Mouse (Mus musculus): Measurements from ENCODE around the gene Map4k4. TPM values are rescaled to one million over a fixed set of nuclear protein-coding genes. Genes with fewer than 3 reads are reported as not detected.

Map4k4 gene
- polyA plus RNA-seq (2015; fragmentation: Nextera tagmentation; extraction: Ambion mirVana) = 29.5 and 32.7 TPM in 2 replicates

DNA sequence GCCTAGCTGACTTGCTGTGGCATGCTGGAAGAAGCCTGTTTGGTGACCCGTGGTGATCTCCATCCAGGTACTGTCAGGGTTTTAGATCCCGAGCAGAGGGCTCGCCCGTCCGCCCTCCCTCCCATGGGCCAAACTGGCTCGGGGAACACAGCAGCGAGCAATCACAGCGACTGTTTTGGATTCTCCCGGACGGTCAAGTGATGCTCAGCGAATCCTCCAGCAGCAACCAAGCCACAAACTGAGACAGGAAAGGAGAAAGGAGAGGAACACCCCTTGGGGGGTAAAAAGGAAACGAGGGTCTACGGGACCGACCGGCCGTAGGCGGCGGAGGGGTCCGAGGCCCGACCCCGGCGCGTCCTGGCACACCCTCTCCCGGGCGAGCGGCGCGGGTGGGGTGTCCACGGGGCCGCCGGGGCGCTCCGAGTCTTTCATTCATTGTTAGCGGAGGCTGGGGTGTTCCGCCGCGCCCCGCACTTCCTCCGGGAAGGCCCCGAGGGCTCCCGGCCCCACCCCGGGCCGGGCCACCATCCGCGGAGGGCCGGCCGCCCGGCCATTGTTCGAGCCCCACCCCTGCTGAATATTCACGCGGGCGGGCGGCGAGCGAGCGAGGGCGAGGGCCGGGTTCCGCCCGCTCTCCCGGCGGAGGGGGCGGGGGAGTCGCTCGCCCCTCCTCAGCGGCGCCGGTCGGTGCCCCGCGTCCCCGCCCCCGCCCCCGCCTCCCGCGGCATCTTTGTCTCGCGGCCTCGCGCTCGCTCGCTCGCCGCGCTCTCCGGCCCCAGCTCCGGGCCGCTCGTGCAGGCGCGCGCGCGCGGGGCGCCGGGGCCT lies at the start of gene Map4k4:
TSS of gene Map4k4 (plus strand) at position 733 of the 825 bp plus-strand sequence.
- Histone ChIP-seq H3K4me1 (peaks cover 29% of the 10 kb centered on the region), H3K4me3 (peak within 1 kb of the TSS; percentile 98), H3K27me3 (no peaks in the 10 kb centered on the region), H3K36me3 (no peaks in the 10 kb centered on the region), H3K9ac (peak within 1 kb of the TSS; percentile 97), H3K4me2 (peak within 1 kb of the TSS; percentile 55), H3K9me3 (no peaks in the 10 kb centered on the region), H3K27ac (peak within 1 kb of the TSS; percentile 97)
- WGBS = 1% methylated on average over 91 of the region's 97 CpGs
- ATAC-seq (ENCODE audit: insufficient number of reproducible peaks, low FRiP score, low TSS enrichment, low read depth) = peak; percentile 85

DNA sequence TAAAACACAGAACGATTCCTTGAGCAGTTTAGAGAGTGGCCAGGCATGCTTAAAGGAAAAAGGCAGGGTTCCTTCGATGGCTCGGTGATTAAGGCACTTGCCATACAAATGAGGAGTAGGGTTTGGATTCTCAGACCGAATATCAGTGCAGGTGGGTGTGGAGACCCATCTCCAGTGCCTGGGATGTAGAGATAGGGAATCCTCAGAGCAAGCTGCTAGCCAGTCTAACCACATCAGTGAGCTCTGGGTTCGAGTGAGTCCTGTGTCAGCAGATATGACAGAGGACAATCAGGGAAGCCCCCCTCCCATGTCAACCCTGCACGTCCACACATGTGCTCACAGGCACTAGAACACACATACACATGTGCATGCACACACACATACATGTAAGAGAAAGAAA lies 44.8 kb upstream of the Map4k4 start:
- no peak for ATAC-seq (ENCODE audit: insufficient number of reproducible peaks, low FRiP score, low TSS enrichment, low read depth)
- Histone ChIP-seq H3K9ac (no peak overlapping the region), H3K4me1 (peaks cover 5% of the 10 kb centered on the region; the same call in 1 of the 2 replicates), H3K9me3 (no peaks in the 10 kb centered on the region), H3K36me3 (no peaks in the 10 kb centered on the region), H3K4me3 (no peak overlapping the region), H3K27me3 (no peaks in the 10 kb centered on the region), H3K4me2 (no peak overlapping the region), H3K27ac (no peak overlapping the region)
- 84% methylated on average over 6 of the region's 6 CpGs for WGBS

DNA sequence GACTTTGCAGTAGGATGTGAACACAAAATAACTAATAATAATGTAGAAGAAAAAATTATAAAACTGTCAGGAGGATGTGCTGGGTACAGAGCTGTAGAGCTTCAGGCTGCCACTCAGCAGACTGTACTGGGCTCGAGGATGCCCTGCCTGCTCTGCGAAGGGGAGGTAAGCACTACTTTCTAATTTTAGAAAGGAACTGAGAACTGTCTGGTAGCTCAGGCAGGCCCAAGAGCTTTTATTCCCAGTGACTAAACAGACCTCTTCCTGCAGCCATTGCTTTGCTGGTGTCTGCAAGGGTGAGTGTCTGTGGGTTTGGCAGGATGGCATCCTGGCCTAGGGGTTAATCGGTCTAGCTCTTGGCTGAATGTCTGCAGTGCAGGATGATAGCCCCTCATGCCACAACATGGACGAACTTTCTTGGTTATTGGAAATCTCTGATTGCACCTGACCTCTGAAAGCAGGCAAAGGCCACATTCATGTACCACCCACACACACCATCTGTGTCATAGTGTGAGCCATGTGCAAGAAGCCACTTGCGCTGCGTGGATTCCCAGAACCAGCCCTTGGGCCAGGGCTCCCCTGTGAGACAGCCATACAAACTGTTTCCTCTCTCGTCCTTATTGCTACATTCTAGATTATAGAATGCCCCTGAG lies 43.8 kb upstream of the Map4k4 start:
- no peak overlapping the region for H3K4me3 ChIP-seq
- no peaks in the 10 kb centered on the region for H3K27me3 ChIP-seq
- no peak overlapping the region for H3K9ac ChIP-seq
- H3K9me3 ChIP-seq = no peaks in the 10 kb centered on the region
- 83% methylated on average over 7 of the region's 7 CpGs for WGBS
- no peak overlapping the region for H3K4me2 ChIP-seq
- no peak for ATAC-seq (ENCODE audit: insufficient number of reproducible peaks, low FRiP score, low TSS enrichment, low read depth)
- H3K36me3 ChIP-seq = no peaks in the 10 kb centered on the region
- peaks cover 5% of the 10 kb centered on the region; the same call in 1 of the 2 replicates for H3K4me1 ChIP-seq
- no peak overlapping the region for H3K27ac ChIP-seq

DNA sequence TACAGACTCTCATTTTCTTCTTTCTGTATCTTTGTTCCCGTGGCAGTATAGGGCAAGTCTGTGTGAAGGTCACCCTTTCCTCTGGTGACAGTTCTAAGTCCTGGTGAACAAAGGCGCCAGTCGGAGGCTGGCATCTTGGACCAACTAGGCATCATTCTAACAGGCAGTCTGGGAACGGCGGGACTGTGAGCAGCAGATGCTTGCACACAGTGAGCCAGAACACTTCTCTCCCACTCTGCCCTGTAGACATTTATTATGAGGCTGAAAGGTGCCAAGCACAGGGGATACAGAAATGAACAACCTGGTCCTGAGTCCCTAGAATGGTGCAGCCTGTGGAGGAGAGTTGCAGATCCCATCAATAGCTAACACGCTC lies 43.3 kb upstream of the Map4k4 start:
- Histone ChIP-seq H3K9me3 (no peaks in the 10 kb centered on the region), H3K9ac (no peak overlapping the region), H3K4me3 (no peak overlapping the region), H3K27me3 (no peaks in the 10 kb centered on the region), H3K4me2 (no peak overlapping the region), H3K36me3 (no peaks in the 10 kb centered on the region), H3K4me1 (peaks cover 5% of the 10 kb centered on the region; the same call in 1 of the 2 replicates), H3K27ac (no peak overlapping the region)
- 84% methylated on average over 6 of the region's 6 CpGs for WGBS
- no peak for ATAC-seq (ENCODE audit: insufficient number of reproducible peaks, low FRiP score, low TSS enrichment, low read depth)

DNA sequence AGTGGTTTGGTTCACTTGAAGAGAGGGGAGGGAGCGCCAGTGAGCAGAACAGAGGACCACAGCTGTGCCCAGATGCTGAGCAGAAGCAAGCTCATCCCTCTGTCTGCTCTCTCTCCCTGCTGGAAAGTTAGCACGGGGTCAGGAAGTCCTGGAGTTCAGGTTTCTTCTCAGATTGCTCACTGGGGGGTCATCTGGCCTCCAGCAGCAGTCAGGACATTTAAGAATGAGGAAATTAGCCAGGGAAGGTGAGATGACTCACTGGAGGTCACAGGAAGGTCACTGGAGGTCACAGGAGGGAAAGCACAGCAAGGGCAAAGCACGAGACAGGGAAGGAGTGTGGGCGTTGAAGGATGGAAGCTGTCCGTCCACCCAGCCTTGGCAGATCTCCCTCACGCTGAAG lies 41.5 kb upstream of the Map4k4 start:
- Histone ChIP-seq H3K27ac (no peak overlapping the region), H3K36me3 (no peaks in the 10 kb centered on the region), H3K27me3 (no peaks in the 10 kb centered on the region), H3K9ac (no peak overlapping the region), H3K9me3 (no peaks in the 10 kb centered on the region), H3K4me1 (peaks cover 5% of the 10 kb centered on the region; the same call in 1 of the 2 replicates), H3K4me2 (no peak overlapping the region), H3K4me3 (no peak overlapping the region)
- ATAC-seq (ENCODE audit: insufficient number of reproducible peaks, low FRiP score, low TSS enrichment, low read depth) = no peak
- WGBS = 21% methylated on average over 6 of the region's 6 CpGs

DNA sequence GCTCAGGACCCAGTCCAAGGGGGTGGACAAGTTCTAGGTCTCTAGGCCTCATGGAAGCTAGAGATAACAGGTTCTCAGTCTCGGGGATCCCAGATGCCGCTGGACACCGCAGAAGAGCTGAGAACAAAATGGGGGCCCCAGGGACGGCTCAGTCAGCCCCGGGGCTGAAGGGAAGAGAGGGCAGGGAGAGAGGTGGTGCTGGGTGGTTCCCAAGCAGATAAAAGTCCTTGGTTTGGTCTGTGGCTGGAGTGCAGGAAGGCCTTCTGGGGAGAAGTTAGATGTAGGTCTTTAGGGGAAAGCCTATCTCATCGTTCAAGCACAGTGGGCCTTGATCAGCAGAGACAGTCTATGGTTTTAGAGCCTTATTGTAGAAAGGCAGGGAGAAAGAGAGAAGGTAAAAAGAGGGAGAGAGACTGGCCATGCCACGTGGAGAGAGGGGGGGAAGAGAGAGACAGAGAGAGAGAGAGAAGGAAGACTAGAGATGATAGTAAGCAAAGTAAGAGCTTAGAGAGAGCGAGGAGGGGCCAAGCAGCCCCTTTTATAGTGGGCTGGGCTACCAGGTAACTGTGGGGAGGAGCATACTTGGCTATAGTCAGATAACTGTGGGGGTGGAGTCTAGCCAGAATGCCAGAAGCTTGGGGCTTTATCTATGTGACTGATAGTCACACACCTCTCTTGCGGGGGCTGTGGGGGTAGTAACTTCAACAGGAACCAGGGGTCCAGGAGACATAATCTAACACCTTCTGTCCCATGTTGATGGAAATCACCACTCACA lies 34.2 kb upstream of the Map4k4 start:
- Histone ChIP-seq H3K4me2 (no peak overlapping the region), H3K27me3 (no peaks in the 10 kb centered on the region), H3K9me3 (no peaks in the 10 kb centered on the region), H3K36me3 (no peaks in the 10 kb centered on the region), H3K4me1 (peaks cover 25% of the 10 kb centered on the region), H3K4me3 (no peak overlapping the region), H3K9ac (no peak overlapping the region), H3K27ac (no peak overlapping the region)
- 90% methylated on average over 9 of the region's 9 CpGs for WGBS
- ATAC-seq (ENCODE audit: insufficient number of reproducible peaks, low FRiP score, low TSS enrichment, low read depth) = no peak

DNA sequence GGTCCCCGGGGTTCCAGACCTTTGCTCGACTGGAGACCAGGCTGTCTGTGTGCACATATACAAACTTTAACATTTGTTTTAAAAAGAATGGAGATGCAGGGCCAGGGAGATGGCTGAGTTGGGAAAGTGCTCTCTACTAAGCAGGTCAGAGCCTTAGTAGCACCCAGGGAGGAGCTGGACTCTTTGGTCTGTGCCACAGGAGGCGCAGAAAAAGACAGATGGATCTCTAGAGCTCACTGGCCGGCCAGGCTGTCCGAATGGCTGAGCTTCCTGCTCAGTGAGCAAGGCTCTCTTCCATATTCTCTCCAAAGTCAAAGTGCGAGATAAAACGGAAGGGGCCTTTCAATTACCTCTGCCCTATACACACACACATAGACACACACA lies 33.6 kb upstream of the Map4k4 start:
- no peak overlapping the region for H3K4me3 ChIP-seq
- H3K36me3 ChIP-seq = no peaks in the 10 kb centered on the region
- H3K9ac ChIP-seq = no peak overlapping the region
- no peak overlapping the region for H3K27ac ChIP-seq
- no peak for ATAC-seq (ENCODE audit: insufficient number of reproducible peaks, low FRiP score, low TSS enrichment, low read depth)
- H3K4me1 ChIP-seq = peaks cover 25% of the 10 kb centered on the region
- H3K4me2 ChIP-seq = no peak overlapping the region
- H3K27me3 ChIP-seq = no peaks in the 10 kb centered on the region
- 66% methylated on average over 7 of the region's 7 CpGs for WGBS
- no peaks in the 10 kb centered on the region for H3K9me3 ChIP-seq

DNA sequence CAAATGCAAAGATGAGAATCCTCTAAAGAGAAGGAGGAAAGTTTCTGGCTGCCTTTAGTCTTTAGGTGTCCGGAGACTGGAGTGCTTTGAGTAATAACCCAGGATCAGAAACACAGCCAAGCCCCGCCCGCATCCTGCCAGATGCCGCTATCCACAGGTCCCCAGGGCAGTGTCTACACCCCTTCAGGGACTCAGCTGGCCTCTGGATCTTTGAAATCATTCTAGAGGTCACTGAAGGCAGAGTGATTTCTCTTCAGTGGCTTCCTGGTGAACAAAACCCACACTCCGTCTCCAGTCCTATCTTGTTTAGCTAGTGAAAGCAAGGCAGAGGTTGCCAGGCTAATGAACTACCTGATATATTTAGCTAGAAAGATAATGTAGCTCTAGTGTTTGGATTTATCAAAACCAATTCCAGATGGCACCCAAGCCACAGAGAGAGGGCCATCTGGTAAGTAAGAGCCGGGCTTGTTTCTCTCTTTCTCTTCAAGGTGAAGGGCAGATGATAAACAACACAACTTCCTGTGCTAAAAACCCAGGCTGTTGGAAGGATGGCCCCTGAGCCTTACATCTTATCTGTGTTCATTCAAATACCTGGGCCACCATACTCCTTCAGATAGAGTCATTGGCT lies 32.6 kb upstream of the Map4k4 start:
- Histone ChIP-seq H3K9me3 (no peaks in the 10 kb centered on the region), H3K4me1 (peaks cover 25% of the 10 kb centered on the region), H3K27ac (peak overlapping the region; percentile 67; the same call in 1 of the 2 replicates), H3K36me3 (no peaks in the 10 kb centered on the region), H3K27me3 (no peaks in the 10 kb centered on the region), H3K9ac (no peak overlapping the region), H3K4me2 (no peak overlapping the region), H3K4me3 (no peak overlapping the region)
- 19% methylated on average over 6 of the region's 6 CpGs for WGBS
- no peak for ATAC-seq (ENCODE audit: insufficient number of reproducible peaks, low FRiP score, low TSS enrichment, low read depth)

DNA sequence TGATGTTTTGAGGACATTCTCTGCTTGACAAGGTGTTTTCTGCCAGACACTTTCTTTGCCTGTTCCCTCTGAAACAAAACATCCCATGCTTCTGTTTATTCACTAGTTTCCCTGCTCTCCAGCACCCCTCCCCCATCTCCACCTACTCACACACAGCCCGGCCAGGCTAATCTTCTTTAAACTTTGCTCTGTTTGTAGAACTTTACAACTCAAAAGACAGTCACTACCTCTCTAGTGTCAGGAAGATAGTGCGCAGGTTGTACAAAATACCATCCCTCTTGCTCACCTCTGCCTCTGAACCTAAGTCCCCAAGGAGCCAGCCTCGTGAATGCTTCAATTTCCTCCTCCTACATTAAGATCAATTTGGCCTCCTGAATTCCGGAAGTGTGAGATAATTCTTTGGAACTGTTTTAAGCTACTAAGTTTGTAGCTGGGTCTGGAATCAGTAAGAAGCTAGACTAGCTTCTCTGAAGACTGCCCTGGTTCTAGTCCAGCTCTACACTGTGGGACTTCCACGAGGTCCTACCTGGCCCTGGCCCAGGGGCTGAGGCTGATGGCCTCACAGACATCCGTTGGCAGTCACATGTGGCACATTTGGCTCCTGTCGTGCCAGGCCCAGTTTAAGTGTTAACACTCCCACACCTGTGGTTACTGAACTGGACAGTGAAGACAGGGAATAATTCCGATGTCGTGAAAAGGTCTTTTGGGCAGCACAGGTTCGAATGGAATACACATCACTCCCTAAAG lies 31.7 kb upstream of the Map4k4 start:
- ATAC-seq (ENCODE audit: insufficient number of reproducible peaks, low FRiP score, low TSS enrichment, low read depth) = no peak
- Histone ChIP-seq H3K9me3 (no peaks in the 10 kb centered on the region), H3K4me3 (no peak overlapping the region), H3K36me3 (no peaks in the 10 kb centered on the region), H3K4me2 (no peak overlapping the region), H3K27ac (no peak overlapping the region), H3K27me3 (no peaks in the 10 kb centered on the region), H3K9ac (no peak overlapping the region), H3K4me1 (peaks cover 25% of the 10 kb centered on the region)
- 39% methylated on average over 10 of the region's 10 CpGs for WGBS

DNA sequence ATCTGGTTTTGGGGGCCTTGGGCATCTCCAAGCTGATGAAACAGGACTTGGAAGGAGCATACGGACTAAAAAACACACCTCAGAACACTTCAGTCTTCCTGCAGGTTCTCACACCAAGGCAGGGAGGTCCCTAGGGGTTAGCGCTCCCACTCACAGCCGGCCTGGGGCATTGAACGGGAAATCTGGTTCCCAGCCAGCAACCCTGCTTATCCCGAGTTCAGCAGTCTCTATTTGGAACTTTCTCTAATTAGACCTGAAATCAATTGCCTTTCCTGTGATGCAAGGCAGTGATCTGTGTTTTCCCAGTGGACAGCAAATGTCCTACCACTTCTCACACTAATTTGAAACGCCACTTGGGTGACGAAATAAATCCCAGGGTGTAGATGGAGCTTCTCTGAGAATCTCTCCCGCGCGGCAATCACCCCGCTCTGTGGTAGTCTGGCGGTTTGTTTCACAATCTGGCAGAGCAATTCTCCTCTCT lies 31.0 kb upstream of the Map4k4 start:
- Histone ChIP-seq H3K9ac (no peak overlapping the region), H3K4me1 (peaks cover 25% of the 10 kb centered on the region), H3K9me3 (no peaks in the 10 kb centered on the region), H3K36me3 (no peaks in the 10 kb centered on the region), H3K4me2 (no peak overlapping the region), H3K27me3 (no peaks in the 10 kb centered on the region), H3K27ac (no peak overlapping the region), H3K4me3 (no peak overlapping the region)
- WGBS = 46% methylated on average over 12 of the region's 12 CpGs
- no peak for ATAC-seq (ENCODE audit: insufficient number of reproducible peaks, low FRiP score, low TSS enrichment, low read depth)

DNA sequence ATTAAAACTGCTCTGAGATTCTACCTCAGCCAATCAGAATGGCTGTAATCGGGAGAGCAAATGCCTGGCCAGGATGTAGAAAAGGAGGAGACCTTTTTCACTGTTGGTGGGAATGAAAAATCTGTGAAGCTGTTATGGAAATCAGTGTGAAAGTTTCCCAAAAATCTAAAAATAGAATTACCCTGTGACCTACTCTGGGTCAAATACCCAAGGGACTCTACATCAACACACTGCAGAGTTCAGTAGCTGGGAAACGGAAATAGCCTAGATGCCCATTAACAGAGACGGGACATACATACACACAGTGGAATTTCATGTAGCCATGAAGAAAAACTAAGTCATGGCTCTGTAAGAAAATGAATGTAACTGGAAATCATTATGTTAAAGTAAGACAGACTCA lies 22.7 kb upstream of the Map4k4 start:
- no peak for ATAC-seq (ENCODE audit: insufficient number of reproducible peaks, low FRiP score, low TSS enrichment, low read depth)
- Histone ChIP-seq H3K4me3 (no peak overlapping the region), H3K27ac (no peak overlapping the region), H3K9ac (no peak overlapping the region), H3K4me1 (no peaks in the 10 kb centered on the region), H3K9me3 (no peaks in the 10 kb centered on the region), H3K4me2 (no peak overlapping the region), H3K36me3 (no peaks in the 10 kb centered on the region), H3K27me3 (no peaks in the 10 kb centered on the region)
- 57% methylated on average over 3 of the region's 3 CpGs for WGBS

Measured in limb, embryonic 15.5 days (tissue).